Mouse (Mus musculus): Measurements from ENCODE around the gene Atp1a1. TPM values are rescaled to one million over a fixed set of nuclear protein-coding genes. Genes with fewer than 3 reads are reported as not detected.

Atp1a1 gene
- total and polyA plus RNA-seq, 2 experiments from 2014 or later, result 56.7 to 235 TPM

- DNase-seq (ENCODE audit: low spot score), result peak; percentile 39
These were observed 43.5 kb downstream of the Atp1a1 start for GRCm38 (mm10) chr3:101560841-101561522.

GRCm38 (mm10) chr3:101556712-101557111, 47.8 kb downstream of the Atp1a1 start:
- Histone ChIP-seq H3K9ac (replicated peaks; ENCODE audit: low read length, poor library complexity, severe bottlenecking) (no peak overlapping the region), H3K27ac (ENCODE audit: low read depth, low read length) (no peak overlapping the region), H3K36me3 (ENCODE audit: insufficient read depth, low read length) (no peaks in the 10 kb centered on the region), H3K4me2 (ENCODE audit: low read depth, low read length, poor library complexity, severe bottlenecking) (no peak overlapping the region), H3K9me3 (ENCODE audit: low read length) (no peaks in the 10 kb centered on the region), H3K4me1 (ENCODE audit: insufficient read depth, low read length) (peaks cover 3% of the 10 kb centered on the region; the same call in 1 of the 2 replicates), H3K27me3 (ENCODE audit: insufficient read depth, low read length) (no peaks in the 10 kb centered on the region), H3K4me3 (ENCODE audit: low read depth, low read length) (no peak overlapping the region)
- DNase-seq (ENCODE audit: low spot score) (no peak), ATAC-seq (ENCODE audit: low FRiP score) (no peak)
- 76% methylated on average over 2 of the region's 2 CpGs for WGBS
- no peak for TF ChIP-seq CTCF (IDR thresholded peaks at IDR 0.05)

More at GRCm38 (mm10) chr3:101560841-101561522, 43.5 kb downstream of the Atp1a1 start:
- H3K9me3 ChIP-seq (ENCODE audit: low read length), result no peaks in the 10 kb centered on the region
- peak; percentile 58; the same call in 1 of the 2 replicates for ATAC-seq (ENCODE audit: low FRiP score)
- TF ChIP-seq CTCF (IDR thresholded peaks at IDR 0.05), result no peak
- 38% methylated on average over 9 of the region's 9 CpGs for WGBS
- no peaks in the 10 kb centered on the region for H3K36me3 ChIP-seq (ENCODE audit: insufficient read depth, low read length)
- H3K27ac ChIP-seq (ENCODE audit: low read depth, low read length), result peak overlapping the region; percentile 47; the same call in 1 of the 2 replicates
- no peaks in the 10 kb centered on the region for H3K27me3 ChIP-seq (ENCODE audit: insufficient read depth, low read length)
- peaks cover 3% of the 10 kb centered on the region; the same call in 1 of the 2 replicates for H3K4me1 ChIP-seq (ENCODE audit: insufficient read depth, low read length)
- no peak overlapping the region for H3K4me2 ChIP-seq (ENCODE audit: low read depth, low read length, poor library complexity, severe bottlenecking)
- H3K4me3 ChIP-seq (ENCODE audit: low read depth, low read length), result no peak overlapping the region
- no peak overlapping the region for H3K9ac ChIP-seq (replicated peaks; ENCODE audit: low read length, poor library complexity, severe bottlenecking)

GRCm38 (mm10) chr3:101552621-101553620, 51.6 kb downstream of the Atp1a1 start:
- H3K27ac ChIP-seq (ENCODE audit: low read depth, low read length), result no peak overlapping the region

GRCm38 (mm10) chr3:101551457-101552230, 52.8 kb downstream of the Atp1a1 start:
- no peak overlapping the region for H3K9ac ChIP-seq (replicated peaks; ENCODE audit: low read length, poor library complexity, severe bottlenecking)
- no peaks in the 10 kb centered on the region for H3K27me3 ChIP-seq (ENCODE audit: insufficient read depth, low read length)
- no peak overlapping the region for H3K27ac ChIP-seq (ENCODE audit: low read depth, low read length)
- H3K4me2 ChIP-seq (ENCODE audit: low read depth, low read length, poor library complexity, severe bottlenecking), result no peak overlapping the region
- ATAC-seq (ENCODE audit: low FRiP score) (peak; percentile 75; the same call in 1 of the 2 replicates), DNase-seq (ENCODE audit: low spot score) (no peak)
- 57% methylated on average over 26 of the region's 26 CpGs for WGBS
- TF ChIP-seq CTCF (IDR thresholded peaks at IDR 0.05), result no peak
- H3K4me1 ChIP-seq (ENCODE audit: insufficient read depth, low read length), result no peaks in the 10 kb centered on the region
- no peak overlapping the region for H3K4me3 ChIP-seq (ENCODE audit: low read depth, low read length)
- no peaks in the 10 kb centered on the region for H3K9me3 ChIP-seq (ENCODE audit: low read length)
- H3K36me3 ChIP-seq (ENCODE audit: insufficient read depth, low read length), result no peaks in the 10 kb centered on the region

More at GRCm38 (mm10) chr3:101552621-101553620, 51.6 kb downstream of the Atp1a1 start:
- no peak for TF ChIP-seq CTCF (IDR thresholded peaks at IDR 0.05)
- ATAC-seq (ENCODE audit: low FRiP score), result no peak
- 86% methylated on average over 7 of the region's 7 CpGs for whole genome bisulfite sequencing
- H3K4me2 ChIP-seq (ENCODE audit: low read depth, low read length, poor library complexity, severe bottlenecking), result no peak overlapping the region
- H3K4me3 ChIP-seq (ENCODE audit: low read depth, low read length), result no peak overlapping the region
- no peak for DNase-seq (ENCODE audit: low spot score)
- no peaks in the 10 kb centered on the region for H3K9me3 ChIP-seq (ENCODE audit: low read length)
- no peak overlapping the region for H3K9ac ChIP-seq (replicated peaks; ENCODE audit: low read length, poor library complexity, severe bottlenecking)
- H3K4me1 ChIP-seq (ENCODE audit: insufficient read depth, low read length), result no peaks in the 10 kb centered on the region
- H3K27me3 ChIP-seq (ENCODE audit: insufficient read depth, low read length), result no peaks in the 10 kb centered on the region
- H3K36me3 ChIP-seq (ENCODE audit: insufficient read depth, low read length), result no peaks in the 10 kb centered on the region

- Histone ChIP-seq H3K4me3 (ENCODE audit: low read depth, low read length) (no peak overlapping the region), H3K9ac (replicated peaks; ENCODE audit: low read length, poor library complexity, severe bottlenecking) (no peak overlapping the region), H3K9me3 (ENCODE audit: low read length) (no peaks in the 10 kb centered on the region), H3K36me3 (ENCODE audit: insufficient read depth, low read length) (no peaks in the 10 kb centered on the region), H3K27ac (ENCODE audit: low read depth, low read length) (no peak overlapping the region), H3K4me2 (ENCODE audit: low read depth, low read length, poor library complexity, severe bottlenecking) (no peak overlapping the region), H3K4me1 (ENCODE audit: insufficient read depth, low read length) (no peaks in the 10 kb centered on the region), H3K27me3 (ENCODE audit: insufficient read depth, low read length) (no peaks in the 10 kb centered on the region)
- no peak for TF ChIP-seq CTCF (IDR thresholded peaks at IDR 0.05)
- DNase-seq (ENCODE audit: low spot score), result no peak
- no peak for ATAC-seq (ENCODE audit: low FRiP score)
- 85% methylated on average over 5 of the region's 5 CpGs for WGBS
These were observed 54.7 kb downstream of the Atp1a1 start for GRCm38 (mm10) chr3:101549749-101550148.
